Mouse (Mus musculus) CH12.LX (cell line): Measurements from ENCODE around the gene Olfr374. TPM values are rescaled to one million over a fixed set of nuclear protein-coding genes. Genes with fewer than 3 reads are reported as not detected.

Experiments
- DNase-seq: peaks from one replicate; pipeline ENCODE4 v3.0.0-alpha.2; 2013; ENCODE audit errors: extremely low read depth
- H3K27ac ChIP-seq: 2 replicates; pipeline ENCODE4 v1.5.1; 2012; ENCODE audit warnings: low read depth, mild to moderate bottlenecking, control low read depth, moderate library complexity; ENCODE audit not compliant: insufficient read depth
- H3K27me3 ChIP-seq: replicated peaks from 2 replicates; pipeline ENCODE3; 2012; ENCODE audit warnings: inconsistent platforms
- H3K36me3 ChIP-seq, 2 experiments: replicated peaks in 1 of 2; 2 replicates each; pipeline versions ENCODE3 to v1.6.1; 2012; ENCODE audit warnings: inconsistent platforms in 1 of 2, low read length in 1 of 2, mild to moderate bottlenecking in 1 of 2, mixed read lengths in 1 of 2, moderate library complexity in 1 of 2; ENCODE audit not compliant: control insufficient read depth in 1 of 2, insufficient read depth in 1 of 2
- H3K4me1 ChIP-seq, 2 experiments: 2 replicates each; pipeline ENCODE4 v1.6.1; 2012; ENCODE audit warnings: inconsistent platforms in 1 of 2, moderate library complexity in 1 of 2; ENCODE audit not compliant: insufficient read depth in 2 of 2, control insufficient read depth in 1 of 2
- H3K4me2 ChIP-seq: 2 replicates; pipeline ENCODE4 v1.6.1; 2012; ENCODE audit warnings: low read depth, mild to moderate bottlenecking, control low read depth; ENCODE audit not compliant: poor library complexity, insufficient read depth, severe bottlenecking
- H3K4me3 ChIP-seq, 3 experiments: fragments of 150-350 bp in 1 of 3; sonication (generic) in 1 of 3; replicated peaks in 1 of 3; 2 replicates each; pipeline versions ENCODE3 to v1.5.1; 2011 to 2012; ENCODE audit warnings: low read depth in 2 of 3, low read length in 2 of 3, mild to moderate bottlenecking in 2 of 3, moderate library complexity in 2 of 3, control low read depth in 1 of 3, improper control_type of control experiment in 1 of 3, inconsistent platforms in 1 of 3, mixed read lengths in 1 of 3; ENCODE audit not compliant: poor library complexity in 1 of 3
- H3K79me2 ChIP-seq: replicated peaks from 2 replicates; pipeline ENCODE4 v1.6.1; 2012; ENCODE audit warnings: mild to moderate bottlenecking, moderate library complexity; ENCODE audit not compliant: control insufficient read depth, poor library complexity, insufficient read depth, severe bottlenecking; ENCODE audit errors: extremely low read depth
- H3K9ac ChIP-seq: 2 replicates; pipeline ENCODE4 v1.6.1; 2012; ENCODE audit warnings: low read depth, mild to moderate bottlenecking, control low read depth, moderate library complexity; ENCODE audit not compliant: insufficient read depth
- H3K9me3 ChIP-seq: replicated peaks from 2 replicates; pipeline ENCODE3; 2012; ENCODE audit warnings: low read length, inconsistent platforms, mixed read lengths
- BHLHE40 ChIP-seq: IDR thresholded peaks from 2 replicates; pipeline ENCODE4 v1.6.1; 2011; ENCODE audit warnings: mild to moderate bottlenecking, low read depth, low read length, improper control_type of control experiment
- CHD1 ChIP-seq: IDR thresholded peaks from 2 replicates; pipeline ENCODE4 v1.6.1; 2012; ENCODE audit warnings: low read depth, low read length, improper control_type of control experiment, inconsistent platforms
- CHD2 ChIP-seq: IDR thresholded peaks from 2 replicates; pipeline ENCODE4 v1.6.1; 2011; ENCODE audit warnings: low read length, improper control_type of control experiment
- CTCF ChIP-seq, 2 experiments: IDR thresholded peaks in 1 of 2; conservative IDR thresholded peaks in 1 of 2; 2 replicates each; pipeline ENCODE4 v1.5.1; 2011 to 2012; ENCODE audit warnings: low read depth in 2 of 2, low read length in 2 of 2, improper control_type of control experiment in 1 of 2, inconsistent platforms in 1 of 2, mild to moderate bottlenecking in 1 of 2, moderate library complexity in 1 of 2
- E2F4 ChIP-seq: IDR thresholded peaks from 2 replicates; pipeline ENCODE4 v1.6.1; 2011; ENCODE audit warnings: low read depth, low read length, improper control_type of control experiment; ENCODE audit not compliant: insufficient replicate concordance
- ELF1 ChIP-seq: IDR thresholded peaks from 2 replicates; pipeline ENCODE4 v1.6.1; 2014; ENCODE audit warnings: low read depth, mild to moderate bottlenecking, inconsistent platforms, low read length, improper control_type of control experiment
- EP300 ChIP-seq: IDR thresholded peaks from 2 replicates; pipeline ENCODE4 v1.6.1; 2011; ENCODE audit warnings: low read length, improper control_type of control experiment
- ETS1 ChIP-seq: conservative IDR thresholded peaks from 2 replicates; pipeline ENCODE4 v1.6.1; 2012; ENCODE audit warnings: low read depth, mild to moderate bottlenecking, inconsistent platforms, low read length, improper control_type of control experiment, moderate library complexity
- GABPA ChIP-seq: IDR thresholded peaks from 2 replicates; pipeline ENCODE4 v1.6.1; 2012; ENCODE audit warnings: low read depth, low read length, improper control_type of control experiment, inconsistent platforms; ENCODE audit not compliant: insufficient replicate concordance
- HCFC1 ChIP-seq: IDR thresholded peaks from 2 replicates; pipeline ENCODE4 v1.6.1; 2012; ENCODE audit warnings: low read depth, mild to moderate bottlenecking, inconsistent platforms, low read length, improper control_type of control experiment
- JUND ChIP-seq: conservative IDR thresholded peaks from 2 replicates; pipeline ENCODE4 v1.6.1; 2011; ENCODE audit warnings: low read depth, low read length, improper control_type of control experiment
- MAX ChIP-seq: IDR thresholded peaks from 2 replicates; pipeline ENCODE4 v1.6.1; 2011; ENCODE audit warnings: low read length, improper control_type of control experiment
- MAZ ChIP-seq: IDR thresholded peaks from 2 replicates; pipeline ENCODE4 v1.6.1; 2012; ENCODE audit warnings: low read depth, mild to moderate bottlenecking, inconsistent platforms, low read length, improper control_type of control experiment, moderate library complexity
- MEF2A ChIP-seq: IDR thresholded peaks from 2 replicates; pipeline ENCODE4 v1.6.1; 2014; ENCODE audit warnings: low read depth, mild to moderate bottlenecking, inconsistent platforms, low read length, improper control_type of control experiment, borderline replicate concordance
- MXI1 ChIP-seq: IDR thresholded peaks from 2 replicates; pipeline ENCODE4 v1.6.1; 2011; ENCODE audit warnings: mild to moderate bottlenecking, low read depth, low read length, improper control_type of control experiment
- MYC ChIP-seq: IDR thresholded peaks from 2 replicates; pipeline ENCODE4 v1.6.1; 2011; ENCODE audit warnings: low read depth, mild to moderate bottlenecking, improper control_type of control experiment, low read length
- NELFE ChIP-seq: IDR thresholded peaks from 2 replicates; pipeline ENCODE4 v1.6.1; 2011; ENCODE audit warnings: low read depth, low read length, improper control_type of control experiment
- NRF1 ChIP-seq: IDR thresholded peaks from 2 replicates; pipeline ENCODE4 v1.6.1; 2014; ENCODE audit warnings: low read depth, mild to moderate bottlenecking, inconsistent platforms, low read length, improper control_type of control experiment, moderate library complexity
- POLR2A ChIP-seq: IDR thresholded peaks from 2 replicates; pipeline ENCODE4 v1.6.1; 2011; ENCODE audit warnings: low read depth, mild to moderate bottlenecking, improper control_type of control experiment, low read length
- SIN3A ChIP-seq: IDR thresholded peaks from 2 replicates; pipeline ENCODE4 v1.6.1; 2012; ENCODE audit warnings: low read length, improper control_type of control experiment, inconsistent platforms
- TBP ChIP-seq: conservative IDR thresholded peaks from 2 replicates; pipeline ENCODE4 v1.6.1; 2011; ENCODE audit warnings: low read depth, low read length, improper control_type of control experiment
- TCF12 ChIP-seq: IDR thresholded peaks from 2 replicates; pipeline ENCODE4 v1.6.1; 2014; ENCODE audit warnings: low read depth, mild to moderate bottlenecking, inconsistent platforms, low read length, improper control_type of control experiment
- UBTF ChIP-seq: IDR thresholded peaks from 2 replicates; pipeline ENCODE4 v1.6.1; 2012; ENCODE audit warnings: low read depth, mild to moderate bottlenecking, inconsistent platforms, low read length, improper control_type of control experiment, moderate library complexity
- USF2 ChIP-seq: conservative IDR thresholded peaks from 2 replicates; pipeline ENCODE4 v1.6.1; 2011; ENCODE audit warnings: low read depth, low read length, improper control_type of control experiment
- ZKSCAN1 ChIP-seq: IDR thresholded peaks from 2 replicates; pipeline ENCODE4 v1.6.1; 2012; ENCODE audit warnings: low read depth, inconsistent platforms, low read length, improper control_type of control experiment, borderline replicate concordance
- ZMIZ1 ChIP-seq: IDR thresholded peaks from 2 replicates; pipeline ENCODE4 v1.6.1; 2012; ENCODE audit warnings: low read depth, mild to moderate bottlenecking, inconsistent platforms, low read length, improper control_type of control experiment
- dilution Hi-C: fragments of 300-500 bp; cut with MboI; formaldehyde crosslinking; loops from 2 replicates; pipeline ENCODE4 v1.14.3; 2020; ENCODE audit warnings: low sequenced_read_pairs; ENCODE audit not compliant: extremely low pct_unique_long_range_greater_than_20kb, extremely low pct_ligation_motif_present
- in situ Hi-C: fragments of 300-500 bp; cut with MboI; formaldehyde crosslinking; loops from 3 replicates; pipeline ENCODE4 v1.14.3; 2019; ENCODE audit warnings: low sequenced_read_pairs, low pct_ligation_motif_present, low pct_unique_long_range_greater_than_20kb, mixed read lengths
- polyA plus RNA-seq: library from polyadenylated mRNA; unstranded; fragments of >175 nt; gene quantifications from 2 replicates; pipeline ENCODE4 v1.2.1, GENCODE M21; 2012; ENCODE audit warnings: low read depth; ENCODE audit not compliant: insufficient read length
- total RNA-seq, 2 experiments: library from RNA; depleted of rRNA; stranded (reverse); fragments of 300-350 nt in 1 of 2; fragments of >200 nt in 1 of 2; gene quantifications; 2 replicates each; pipeline ENCODE4 v1.2.3; 2012 to 2014

The Olfr374 gene
- total and polyA plus RNA-seq, 3 experiments: not detected

DNA sequence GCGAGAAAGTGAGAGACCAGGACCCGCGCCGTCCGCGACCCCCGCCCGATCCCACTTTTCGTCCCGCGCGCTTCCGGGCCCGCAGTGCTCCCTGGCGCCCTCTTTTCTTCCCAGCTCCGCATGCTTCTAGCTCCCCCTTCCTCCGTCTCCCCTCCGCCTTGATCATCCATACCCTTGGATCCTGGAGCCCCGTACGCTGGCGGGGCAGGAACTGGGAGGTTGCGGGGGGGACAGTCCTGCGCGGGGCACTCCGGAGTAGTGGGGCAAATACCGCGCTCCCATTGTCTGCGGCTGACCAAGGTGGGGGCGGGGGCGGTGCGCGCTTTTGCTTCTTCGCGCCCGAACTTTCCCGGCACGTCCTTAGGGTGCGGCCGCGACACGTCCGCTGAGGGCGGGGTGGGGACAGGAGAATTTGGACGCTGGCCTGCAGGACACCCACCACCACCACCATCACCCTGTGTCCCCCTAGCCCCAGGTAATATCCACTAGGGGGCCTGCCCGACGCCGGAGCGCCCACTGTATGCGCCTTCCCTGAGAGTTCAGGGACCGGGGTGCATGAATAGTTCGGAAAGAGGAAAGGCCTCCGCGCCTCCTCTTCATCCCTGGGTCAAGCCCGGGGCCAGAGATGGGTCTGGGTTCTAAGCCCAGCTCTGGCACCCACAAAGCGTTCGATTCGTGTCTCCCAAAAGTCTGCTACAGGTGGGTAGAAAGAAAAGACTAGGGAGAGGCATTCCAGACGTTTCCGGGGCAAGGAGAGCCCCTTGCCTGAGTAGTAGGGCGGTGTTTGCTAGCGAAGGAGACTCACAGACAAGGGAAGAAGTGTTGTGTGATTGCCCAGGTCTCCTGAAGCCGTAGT, 28.8 kb downstream of the Olfr374 start:
- Histone ChIP-seq H3K27ac (peak overlapping the region; percentile 51), H3K79me2 (peaks cover 19% of the 10 kb centered on the region), H3K27me3 (no peaks in the 10 kb centered on the region), H3K9ac (peak overlapping the region; percentile 78), H3K4me2 (peak overlapping the region; percentile 41), H3K4me3 (peak overlapping the region; percentile 79 to 95 (median 88)), H3K9me3 (no peaks in the 10 kb centered on the region), H3K36me3 (peaks cover 14 to 26% of the 10 kb centered on the region in 2 experiments), H3K4me1 (peaks cover 12 to 53% of the 10 kb centered on the region in 2 experiments)
- 0 out of 2 replicates have a peak, but pooled peaks have one; percentile 28 for TF ChIP-seq SIN3A
- 0 out of 2 replicates have a peak, but pooled peaks have one; percentile 5 for TF ChIP-seq NRF1
- peak; percentile 38; the same call in 1 of the 2 replicates for TF ChIP-seq ELF1
- TF ChIP-seq CTCF (conservative IDR thresholded peaks at IDR 0.05 in 1 of 2, IDR thresholded peaks at IDR 0.05 in 1 of 2; ENCODE audit: low read depth in 2 of 2, low read length in 2 of 2): peak in 1 of 2 experiments; percentile 48; a peak in 2 of 4 replicates
- TF ChIP-seq ZMIZ1: no peak
- peak; percentile 54; the same call in 1 of the 2 replicates for TF ChIP-seq MAZ
- TF ChIP-seq GABPA: no peak
- TF ChIP-seq UBTF: 0 out of 2 replicates have a peak, but pooled peaks have one; percentile 19
- peak; percentile 47; the same call in 1 of the 2 replicates for TF ChIP-seq CHD1
- TF ChIP-seq ZKSCAN1: no peak
- peak; percentile 4; the same call in 1 of the 2 replicates for TF ChIP-seq TCF12
- peak; percentile 16; the same call in 1 of the 2 replicates for TF ChIP-seq CHD2
- TF ChIP-seq NELFE: 0 out of 2 replicates have a peak, but pooled peaks have one; percentile 9
- peak; percentile 21; the same call in 1 of the 2 replicates for TF ChIP-seq BHLHE40
- peak; percentile 26 for TF ChIP-seq MXI1
- dilution Hi-C loops (no loop called here), in situ Hi-C loops (no loop called here)
- peak; percentile 32 for DNase-seq

DNA sequence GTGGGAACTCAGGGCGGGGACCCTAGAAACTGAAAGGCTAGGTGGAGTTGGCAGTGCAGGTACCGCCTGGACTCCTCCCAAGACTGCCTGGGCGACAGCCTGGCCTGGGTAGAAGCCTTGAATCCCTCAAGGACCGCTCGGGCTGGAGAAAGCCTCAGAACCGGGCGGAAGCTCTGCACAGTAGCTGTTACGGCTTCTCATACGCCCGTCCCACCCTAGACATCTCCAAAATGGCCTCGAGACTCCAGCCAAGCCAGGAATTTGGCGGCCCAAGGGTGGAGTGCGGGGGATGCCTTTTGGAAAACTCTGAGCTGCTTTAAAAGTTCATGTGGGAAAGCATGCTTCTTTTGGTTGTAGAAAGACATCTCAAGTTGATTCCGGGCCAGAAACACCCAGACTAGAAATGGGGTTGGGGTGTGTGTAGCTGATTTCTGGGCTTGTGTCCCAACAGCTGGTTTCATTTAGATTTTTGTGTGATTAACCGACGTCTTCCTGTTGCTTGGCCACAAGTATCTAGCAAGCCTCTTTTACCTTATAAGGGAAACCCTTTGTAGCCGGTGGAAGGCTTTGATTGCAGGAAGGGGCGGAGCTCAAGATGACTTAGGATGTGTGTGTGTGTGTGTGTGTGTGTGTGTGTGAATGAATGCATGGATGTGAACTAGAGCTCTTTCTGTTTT, 29.6 kb downstream of the Olfr374 start:
- in situ Hi-C loops: no loop called here
- peak overlapping the region; percentile 79 to 95 (median 88) for H3K4me3 ChIP-seq
- H3K36me3 ChIP-seq: peaks cover 22 to 33% of the 10 kb centered on the region in 2 experiments
- peak; percentile 34; the same call in 1 of the 2 replicates for TF ChIP-seq MYC
- TF ChIP-seq TBP: peak; percentile 89
- TF ChIP-seq CHD1: no peak
- TF ChIP-seq HCFC1: peak; percentile 41; the same call in 1 of the 2 replicates
- no peak for TF ChIP-seq EP300
- TF ChIP-seq JUND: no peak
- TF ChIP-seq CTCF (conservative IDR thresholded peaks at IDR 0.05 in 1 of 2, IDR thresholded peaks at IDR 0.05 in 1 of 2; ENCODE audit: low read depth in 2 of 2, low read length in 2 of 2): no peak
- TF ChIP-seq BHLHE40: no peak; the same call in 1 of the 2 replicates
- TF ChIP-seq POLR2A: peak; percentile 74
- 0 out of 2 replicates have a peak, but pooled peaks have one; percentile 50 for TF ChIP-seq ZMIZ1
- peak; percentile 73; the same call in 1 of the 2 replicates for TF ChIP-seq SIN3A
- no peak for TF ChIP-seq USF2
- no peak for TF ChIP-seq E2F4
- TF ChIP-seq TCF12: 0 out of 2 replicates have a peak, but pooled peaks have one; percentile 6
- TF ChIP-seq GABPA: no peak
- 0 out of 2 replicates have a peak, but pooled peaks have one; percentile 12 for TF ChIP-seq MEF2A
- peak; percentile 80 for TF ChIP-seq MAX
- TF ChIP-seq ELF1: peak; percentile 68; the same call in 1 of the 2 replicates
- TF ChIP-seq UBTF: 0 out of 2 replicates have a peak, but pooled peaks have one; percentile 42
- TF ChIP-seq ETS1: 0 out of 2 replicates have a peak, but pooled peaks have one; percentile 52

More for the DNA sequence above, 29.6 kb downstream of the Olfr374 start:
- H3K4me2 ChIP-seq: peak overlapping the region; percentile 41
- H3K79me2 ChIP-seq: peaks cover 19% of the 10 kb centered on the region
- peak overlapping the region; percentile 78 for H3K9ac ChIP-seq
- peak overlapping the region; percentile 51 for H3K27ac ChIP-seq
- H3K27me3 ChIP-seq: no peaks in the 10 kb centered on the region
- H3K9me3 ChIP-seq: no peaks in the 10 kb centered on the region
- DNase-seq: peak; percentile 91
- dilution Hi-C loops: no loop called here
- H3K4me1 ChIP-seq: peaks cover 12 to 48% of the 10 kb centered on the region in 2 experiments
